Mouse (Mus musculus) hindbrain, embryonic 10.5 days (tissue): ENCODE data around the gene Galnt9. TPM values are rescaled to one million over a fixed set of nuclear protein-coding genes. Genes with fewer than 3 reads are reported as not detected.

Source experiments
- DNase-seq: peaks from one replicate; pipeline ENCODE4 v3.0.0-alpha.2; 2017; ENCODE audit warnings: low spot score
- H3K27ac ChIP-seq: fragments of 300-500 bp; sonication (generic); 2 replicates; pipeline ENCODE4 v1.5.1; 2016; ENCODE audit warnings: mild to moderate bottlenecking, moderate library complexity
- H3K27me3 ChIP-seq: fragments of 300-500 bp; sonication (generic); 2 replicates; pipeline ENCODE4 v1.6.1; 2016; ENCODE audit warnings: mild to moderate bottlenecking; ENCODE audit not compliant: poor library complexity, insufficient read depth, severe bottlenecking
- H3K36me3 ChIP-seq: fragments of 300-500 bp; sonication (generic); 2 replicates; pipeline ENCODE4 v1.6.1; 2016; ENCODE audit warnings: mild to moderate bottlenecking, moderate library complexity
- H3K4me1 ChIP-seq: fragments of 300-500 bp; sonication (generic); replicated peaks from 2 replicates; pipeline ENCODE4 v1.6.1; 2016; ENCODE audit warnings: mild to moderate bottlenecking
- H3K4me3 ChIP-seq: fragments of 300-500 bp; sonication (generic); 2 replicates; pipeline ENCODE4 v1.5.1; 2016; ENCODE audit warnings: mild to moderate bottlenecking, moderate library complexity
- H3K9me3 ChIP-seq: fragments of 300-500 bp; sonication (generic); 2 replicates; pipeline ENCODE4 v1.6.1; 2016; ENCODE audit warnings: mild to moderate bottlenecking, moderate library complexity
- WGBS: fragments of 180-500 bp; shearing (Covaris S2); methylation state at CpG from one replicate; pipeline ENCODE4 v1.1.7; 2016; 5-methylcytosine and 5-hydroxymethylcytosine counted together
- polyA plus RNA-seq: library from polyadenylated mRNA; unstranded; fragments of >200 nt; fragmentation: Nextera tagmentation; extraction: Ambion mirVana; gene quantifications from 2 replicates; pipeline ENCODE4 v1.2.1, GENCODE M21; 2016

Gene Galnt9
- polyA plus RNA-seq: 4.5 and 6.4 TPM in 2 replicates

- DNase-seq: peak; percentile 74
- peak within 1 kb of the TSS; percentile 57 for H3K27ac ChIP-seq
- no peaks in the 10 kb centered on the region for H3K36me3 ChIP-seq
- peak within 1 kb of the TSS; percentile 59 for H3K4me3 ChIP-seq
- WGBS: under 1% methylated on average over 82 of the region's 82 CpGs
- peaks cover 72% of the 10 kb centered on the region for H3K27me3 ChIP-seq
- no peaks in the 10 kb centered on the region for H3K9me3 ChIP-seq
- peaks cover 31% of the 10 kb centered on the region for H3K4me1 ChIP-seq
These were observed at the start of gene Galnt9 for GRCm38 (mm10) chr5:110543951-110544690. Gene Galnt9 (plus strand): TSS chr5:110544355.

- H3K27me3 ChIP-seq: peaks cover 15% of the 10 kb centered on the region
- no peak for DNase-seq
- H3K36me3 ChIP-seq: no peaks in the 10 kb centered on the region
- no peak overlapping the region for H3K4me3 ChIP-seq
- H3K27ac ChIP-seq: peak overlapping the region; percentile 78
- H3K4me1 ChIP-seq: peaks cover 32% of the 10 kb centered on the region
- H3K9me3 ChIP-seq: no peaks in the 10 kb centered on the region
- WGBS: 71% methylated on average over 4 of the region's 4 CpGs
These were observed 49.8 kb upstream of the Galnt9 start for GRCm38 (mm10) chr5:110494396-110494795.

GRCm38 (mm10) chr5:110495051-110495450, 49.1 kb upstream of the Galnt9 start:
- peaks cover 32% of the 10 kb centered on the region for H3K4me1 ChIP-seq
- 93% methylated on average over 6 of the region's 6 CpGs for WGBS
- H3K9me3 ChIP-seq: no peaks in the 10 kb centered on the region
- H3K27me3 ChIP-seq: peaks cover 15% of the 10 kb centered on the region
- no peaks in the 10 kb centered on the region for H3K36me3 ChIP-seq
- DNase-seq: no peak
- peak overlapping the region; percentile 78; the same call in 1 of the 2 replicates for H3K27ac ChIP-seq
- no peak overlapping the region for H3K4me3 ChIP-seq

GRCm38 (mm10) chr5:110497556-110497955, 46.6 kb upstream of the Galnt9 start:
- 0 out of 2 replicates have a peak overlapping the region, but pooled peaks have one; percentile 0 for H3K27ac ChIP-seq
- WGBS: 75% methylated on average over 5 of the region's 5 CpGs

GRCm38 (mm10) chr5:110498071-110498470, 46.1 kb upstream of the Galnt9 start:
- WGBS: 53% methylated on average over 10 of the region's 10 CpGs
- H3K9me3 ChIP-seq: no peaks in the 10 kb centered on the region
- H3K4me1 ChIP-seq: peaks cover 32% of the 10 kb centered on the region
- H3K27ac ChIP-seq: peak overlapping the region; percentile 35; the same call in 1 of the 2 replicates
- no peaks in the 10 kb centered on the region for H3K36me3 ChIP-seq
- H3K27me3 ChIP-seq: peaks cover 12% of the 10 kb centered on the region; the same call in 1 of the 2 replicates
- no peak for DNase-seq
- H3K4me3 ChIP-seq: no peak overlapping the region

More at GRCm38 (mm10) chr5:110497556-110497955, 46.6 kb upstream of the Galnt9 start:
- Histone ChIP-seq H3K4me3 (no peak overlapping the region), H3K9me3 (no peaks in the 10 kb centered on the region), H3K27me3 (peaks cover 14% of the 10 kb centered on the region), H3K36me3 (no peaks in the 10 kb centered on the region), H3K4me1 (peaks cover 32% of the 10 kb centered on the region)
- no peak for DNase-seq

GRCm38 (mm10) chr5:110500233-110500632, 43.9 kb upstream of the Galnt9 start:
- Histone ChIP-seq H3K27me3 (peaks cover 14% of the 10 kb centered on the region; the same call in 1 of the 2 replicates), H3K27ac (no peak overlapping the region), H3K9me3 (no peaks in the 10 kb centered on the region), H3K36me3 (no peaks in the 10 kb centered on the region), H3K4me1 (peaks cover 25% of the 10 kb centered on the region), H3K4me3 (no peak overlapping the region)
- DNase-seq: no peak
- 67% methylated on average over 4 of the region's 4 CpGs for WGBS

- peaks cover 9% of the 10 kb centered on the region; the same call in 1 of the 2 replicates for H3K27me3 ChIP-seq
- H3K27ac ChIP-seq: no peak overlapping the region
- DNase-seq: no peak
- H3K36me3 ChIP-seq: no peaks in the 10 kb centered on the region
- no peak overlapping the region for H3K4me3 ChIP-seq
- peaks cover 24% of the 10 kb centered on the region for H3K4me1 ChIP-seq
- 94% methylated on average over 3 of the region's 3 CpGs for WGBS
- H3K9me3 ChIP-seq: no peaks in the 10 kb centered on the region
These were observed 40.8 kb upstream of the Galnt9 start for GRCm38 (mm10) chr5:110503361-110503760.

- Histone ChIP-seq H3K4me3 (no peak overlapping the region), H3K27me3 (peaks cover 6% of the 10 kb centered on the region; the same call in 1 of the 2 replicates), H3K27ac (peak overlapping the region; percentile 75), H3K9me3 (no peaks in the 10 kb centered on the region), H3K36me3 (no peaks in the 10 kb centered on the region), H3K4me1 (peaks cover 20% of the 10 kb centered on the region)
- 56% methylated on average over 10 of the region's 10 CpGs for WGBS
- DNase-seq: no peak
These were observed 38.4 kb upstream of the Galnt9 start for GRCm38 (mm10) chr5:110505611-110506294.

- no peaks in the 10 kb centered on the region for H3K36me3 ChIP-seq
- H3K9me3 ChIP-seq: no peaks in the 10 kb centered on the region
- peak overlapping the region; percentile 46; the same call in 1 of the 2 replicates for H3K27ac ChIP-seq
- H3K27me3 ChIP-seq: peaks cover 6% of the 10 kb centered on the region; the same call in 1 of the 2 replicates
- DNase-seq: peak; percentile 22
- peaks cover 20% of the 10 kb centered on the region for H3K4me1 ChIP-seq
- 51% methylated on average over 8 of the region's 8 CpGs for WGBS
- H3K4me3 ChIP-seq: no peak overlapping the region
These were observed 37.9 kb upstream of the Galnt9 start for GRCm38 (mm10) chr5:110506295-110506616.

GRCm38 (mm10) chr5:110506856-110507255, 37.3 kb upstream of the Galnt9 start:
- Histone ChIP-seq H3K27me3 (peaks cover 6% of the 10 kb centered on the region; the same call in 1 of the 2 replicates), H3K4me1 (peaks cover 20% of the 10 kb centered on the region), H3K36me3 (no peaks in the 10 kb centered on the region), H3K4me3 (no peak overlapping the region), H3K9me3 (no peaks in the 10 kb centered on the region), H3K27ac (peak overlapping the region; percentile 46)
- DNase-seq: no peak
- WGBS: 83% methylated on average over 3 of the region's 3 CpGs

- Histone ChIP-seq H3K4me3 (no peak overlapping the region), H3K9me3 (no peaks in the 10 kb centered on the region), H3K27me3 (peaks cover 6% of the 10 kb centered on the region; the same call in 1 of the 2 replicates), H3K36me3 (no peaks in the 10 kb centered on the region), H3K27ac (no peak overlapping the region), H3K4me1 (peaks cover 20% of the 10 kb centered on the region)
- no peak for DNase-seq
- 69% methylated on average over 3 of the region's 3 CpGs for WGBS
These were observed 36.2 kb upstream of the Galnt9 start for GRCm38 (mm10) chr5:110507943-110508342.

- no peaks in the 10 kb centered on the region for H3K9me3 ChIP-seq
- no peak overlapping the region for H3K27ac ChIP-seq
- no peaks in the 10 kb centered on the region for H3K36me3 ChIP-seq
- H3K4me3 ChIP-seq: no peak overlapping the region
- peaks cover 19% of the 10 kb centered on the region for H3K4me1 ChIP-seq
- H3K27me3 ChIP-seq: no peaks in the 10 kb centered on the region
- 89% methylated on average over 6 of the region's 6 CpGs for WGBS
- no peak for DNase-seq
These were observed 33.8 kb upstream of the Galnt9 start for GRCm38 (mm10) chr5:110510357-110510756.

GRCm38 (mm10) chr5:110513791-110514190, 30.4 kb upstream of the Galnt9 start:
- Histone ChIP-seq H3K4me3 (no peak overlapping the region), H3K27me3 (0 out of 2 replicates have a peak, but pooled peaks cover 4% of the 10 kb centered on the region), H3K27ac (no peak overlapping the region), H3K9me3 (no peaks in the 10 kb centered on the region), H3K4me1 (peaks cover 15% of the 10 kb centered on the region), H3K36me3 (no peaks in the 10 kb centered on the region)
- no peak for DNase-seq
- 85% methylated on average over 4 of the region's 4 CpGs for WGBS
